Mouse (Mus musculus) erythroblast, embryonic 14.5 days (primary cell): Measurements from ENCODE around the gene Prpf6. TPM values are rescaled to one million over a fixed set of nuclear protein-coding genes. Genes with fewer than 3 reads are reported as not detected.

Source experiments
- H3K27me3 ChIP-seq: 2 replicates; pipeline ENCODE4 v1.6.1; 2012; ENCODE audit warnings: inconsistent platforms; ENCODE audit not compliant: control insufficient read depth
- H3K36me3 ChIP-seq: 2 replicates; pipeline ENCODE4 v1.6.1; 2012; ENCODE audit warnings: mild to moderate bottlenecking, inconsistent platforms; ENCODE audit not compliant: control insufficient read depth
- H3K4me1 ChIP-seq: 2 replicates; pipeline ENCODE4 v1.6.1; 2012; ENCODE audit warnings: inconsistent platforms; ENCODE audit not compliant: control insufficient read depth
- H3K4me3 ChIP-seq: replicated peaks from 2 replicates; pipeline ENCODE3; 2012; ENCODE audit warnings: moderate library complexity, mild to moderate bottlenecking, inconsistent platforms
- H3K9me3 ChIP-seq: 2 replicates; pipeline ENCODE4 v1.6.1; 2012; ENCODE audit warnings: low read length, inconsistent platforms, mixed read lengths; ENCODE audit not compliant: control insufficient read depth
- GATA1 ChIP-seq: IDR thresholded peaks from 2 replicates; pipeline ENCODE4 v1.6.1; 2012; ENCODE audit warnings: low read length, inconsistent platforms, mixed read lengths
- TAL1 ChIP-seq: IDR thresholded peaks from 3 replicates; pipeline ENCODE4 v1.6.1; 2012; ENCODE audit warnings: low read length, inconsistent platforms, mixed read lengths
- polyA plus RNA-seq: library from polyadenylated mRNA; stranded (reverse); fragments of >175 nt; gene quantifications from 2 replicates; pipeline ENCODE4 v1.2.3, GENCODE M21; 2012

Prpf6 gene
- polyA plus RNA-seq, 1 experiment: 1.4 TPM

- TF ChIP-seq GATA1: no peak
- TF ChIP-seq TAL1: no peak
- H3K36me3 ChIP-seq: no peaks in the 10 kb centered on the region
- peaks cover 11% of the 10 kb centered on the region for H3K4me1 ChIP-seq
- no peak overlapping the region for H3K4me3 ChIP-seq
- no peaks in the 10 kb centered on the region for H3K9me3 ChIP-seq
- H3K27me3 ChIP-seq: peaks cover 30% of the 10 kb centered on the region
Observed at GRCm38 (mm10) chr2:181694581-181694980, 102.9 kb downstream of the Prpf6 start.

- peaks cover 11% of the 10 kb centered on the region for H3K4me1 ChIP-seq
- no peak overlapping the region for H3K4me3 ChIP-seq
- peaks cover 30% of the 10 kb centered on the region for H3K27me3 ChIP-seq
- TF ChIP-seq TAL1 (no peak), GATA1 (no peak)
- H3K36me3 ChIP-seq: no peaks in the 10 kb centered on the region
- no peaks in the 10 kb centered on the region for H3K9me3 ChIP-seq
Observed at GRCm38 (mm10) chr2:181695776-181696175, 104.1 kb downstream of the Prpf6 start.

GRCm38 (mm10) chr2:181696801-181697420 is 105.2 kb downstream of the Prpf6 start:
- no peaks in the 10 kb centered on the region for H3K36me3 ChIP-seq
- no peaks in the 10 kb centered on the region for H3K9me3 ChIP-seq
- peaks cover 11% of the 10 kb centered on the region for H3K4me1 ChIP-seq
- peaks cover 30% of the 10 kb centered on the region for H3K27me3 ChIP-seq
- H3K4me3 ChIP-seq: no peak overlapping the region
- TF ChIP-seq GATA1 (no peak), TAL1 (no peak)

- no peaks in the 10 kb centered on the region for H3K36me3 ChIP-seq
- no peaks in the 10 kb centered on the region for H3K9me3 ChIP-seq
- peaks cover 7% of the 10 kb centered on the region for H3K4me1 ChIP-seq
- TF ChIP-seq GATA1: no peak
- peaks cover 20% of the 10 kb centered on the region for H3K27me3 ChIP-seq
- H3K4me3 ChIP-seq: no peak within 1 kb of the TSS
Observed at GRCm38 (mm10) chr2:181698241-181698640, 106.6 kb downstream of the Prpf6 start, which contains the start of gene Lkaaear1. Lkaaear1 (minus strand) TSS chr2:181698442.

Other genes with a start within 250 kb of the Prpf6 start
- gene Zgpat, start 226.9 kb upstream of the Prpf6 start, polyA plus RNA-seq: 0.94 and 1.1 TPM in 2 replicates
- gene Arfrp1, start 226.5 kb upstream of the Prpf6 start, polyA plus RNA-seq: 0.49 and 1.1 TPM in 2 replicates
- gene Lime1, start 211.8 kb upstream of the Prpf6 start, polyA plus RNA-seq: 3.9 and 4.1 TPM in 2 replicates
- gene Zbtb46, start 132.4 kb upstream of the Prpf6 start, polyA plus RNA-seq: 0.23 and 0.26 TPM in 2 replicates
- not detected in 2 replicates for gene Abhd16b, start 98.7 kb upstream of the Prpf6 start, polyA plus RNA-seq
- gene Tpd52l2, start 94.7 kb upstream of the Prpf6 start, polyA plus RNA-seq: 4.5 and 5.4 TPM in 2 replicates
- gene Dnajc5, start 71.4 kb upstream of the Prpf6 start, polyA plus RNA-seq: 0.84 and 0.93 TPM in 2 replicates
- gene Uckl1, start 7.0 kb upstream of the Prpf6 start, polyA plus RNA-seq: 1.5 and 1.9 TPM in 2 replicates
- 0.22 and 0.24 TPM in 2 replicates for gene Zfp512b, start 935 bp downstream of the Prpf6 start, polyA plus RNA-seq
- gene Samd10, start 7.3 kb downstream of the Prpf6 start, polyA plus RNA-seq: 0.08 TPM in 1 of 2 replicates, not detected in the other
- not detected in 2 replicates for gene Gm29797, start 65.2 kb downstream of the Prpf6 start, polyA plus RNA-seq
- 0.15 and 0.19 TPM in 2 replicates for gene Sox18, start 79.8 kb downstream of the Prpf6 start, polyA plus RNA-seq
- 0.02 TPM in 1 of 2 replicates, not detected in the other for gene Tcea2, start 88.4 kb downstream of the Prpf6 start, polyA plus RNA-seq
- gene Rgs19, start 102.1 kb downstream of the Prpf6 start, polyA plus RNA-seq: 0.16 and 0.69 TPM in 2 replicates
- not detected in 2 replicates for gene Lkaaear1, start 106.6 kb downstream of the Prpf6 start, polyA plus RNA-seq
- not detected in 2 replicates for gene Oprl1, start 123.1 kb downstream of the Prpf6 start, polyA plus RNA-seq
- not detected in 2 replicates for gene Myt1, start 171.5 kb downstream of the Prpf6 start, polyA plus RNA-seq
- 1.3 and 1.5 TPM in 2 replicates for gene Pcmtd2, start 246.0 kb downstream of the Prpf6 start, polyA plus RNA-seq